Mouse (Mus musculus): ENCODE measurements around the gene Pole4. TPM values are rescaled to one million over a fixed set of nuclear protein-coding genes. Genes with fewer than 3 reads are reported as not detected.
"Not testable (repeated sequence)": the region's sequence is repeated elsewhere in the genome, so short reads cannot be mapped to it uniquely, and the experiment has no call there.

Pole4 gene
- polyA plus RNA-seq, 1 experiment from 2014 or later: 16.2 TPM

DNA sequence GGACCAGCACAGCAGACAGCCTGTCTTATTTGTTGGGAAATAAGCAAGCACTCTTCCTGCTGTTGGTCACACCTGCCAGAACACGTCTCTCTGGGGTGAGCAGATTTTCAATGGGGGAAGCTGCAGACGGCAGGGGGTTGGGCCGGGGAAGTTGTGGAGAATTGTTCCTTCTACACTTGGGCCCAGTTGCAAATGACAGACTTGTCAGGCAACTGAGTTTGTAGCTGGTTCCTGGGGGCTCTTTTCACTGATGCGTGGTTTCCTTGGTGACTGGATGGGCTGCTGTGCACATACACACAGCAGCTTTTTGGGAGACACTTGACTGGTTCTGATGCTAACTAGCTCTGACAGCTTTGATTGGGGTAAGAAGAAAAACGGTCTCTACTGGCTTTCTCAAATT lies 5.3 kb downstream of the Pole4 start:
- no peak overlapping the region for H3K27ac ChIP-seq
- H3K4me3 ChIP-seq (ENCODE audit: inconsistent target): no peak overlapping the region
- H3K79me2 ChIP-seq (ENCODE audit: inconsistent target): no peaks in the 10 kb centered on the region
- 18% methylated on average over 5 of the region's 5 CpGs for WGBS (ENCODE audit: missing documents)
- H3K36me3 ChIP-seq (ENCODE audit: inconsistent target): no peaks in the 10 kb centered on the region

DNA sequence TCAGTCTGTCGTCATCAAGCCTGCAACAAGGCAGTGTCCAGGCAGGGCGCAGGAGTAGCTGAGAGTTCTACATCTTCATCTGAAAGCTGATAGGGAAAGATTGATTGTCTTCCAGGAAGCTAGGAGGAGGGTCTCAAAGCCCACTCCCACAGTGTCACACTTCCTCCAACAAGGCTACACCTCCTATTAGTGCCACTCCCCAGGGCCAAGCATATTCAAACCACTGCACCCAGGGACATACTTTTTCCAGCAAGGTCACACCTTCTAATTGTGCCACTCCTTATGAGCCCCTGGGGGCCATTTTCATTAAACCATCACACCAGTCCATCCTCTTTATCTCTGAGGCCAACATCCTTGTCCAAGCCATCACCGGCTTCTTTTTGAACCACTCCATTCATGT lies 8.4 kb downstream of the Pole4 start:
- Histone ChIP-seq H3K4me3 (ENCODE audit: inconsistent target) (no peak overlapping the region), H3K27ac (no peak overlapping the region), H3K79me2 (ENCODE audit: inconsistent target) (no peaks in the 10 kb centered on the region), H3K36me3 (ENCODE audit: inconsistent target) (no peaks in the 10 kb centered on the region)
- 92% methylated on average over 3 of the region's 3 CpGs for WGBS (ENCODE audit: missing documents)

DNA sequence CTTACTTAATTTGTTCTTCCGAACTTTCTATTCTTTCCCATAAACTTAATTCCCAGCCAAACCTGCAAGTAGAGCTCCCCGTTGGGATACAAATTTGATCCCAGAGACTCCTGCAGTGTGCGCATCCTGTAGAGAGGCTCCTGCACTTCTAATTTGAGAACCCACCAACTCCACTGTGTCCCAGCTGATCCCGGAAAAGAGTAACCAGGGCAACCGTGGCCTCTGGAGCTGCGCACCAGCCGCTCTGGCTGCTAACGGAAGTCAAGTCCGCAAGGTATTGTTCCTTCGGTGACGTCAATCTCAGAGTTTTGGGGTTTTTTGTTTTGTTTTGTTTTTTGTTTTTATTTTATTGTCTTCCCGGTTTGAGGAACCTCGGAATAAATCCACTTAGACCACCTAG lies 10.5 kb downstream of the Pole4 start:
- WGBS (ENCODE audit: missing documents): 65% methylated on average over 13 of the region's 13 CpGs
- Histone ChIP-seq H3K36me3 (ENCODE audit: inconsistent target) (no peaks in the 10 kb centered on the region), H3K27ac (no peak overlapping the region), H3K79me2 (ENCODE audit: inconsistent target) (no peaks in the 10 kb centered on the region), H3K4me3 (ENCODE audit: inconsistent target) (no peak overlapping the region)

DNA sequence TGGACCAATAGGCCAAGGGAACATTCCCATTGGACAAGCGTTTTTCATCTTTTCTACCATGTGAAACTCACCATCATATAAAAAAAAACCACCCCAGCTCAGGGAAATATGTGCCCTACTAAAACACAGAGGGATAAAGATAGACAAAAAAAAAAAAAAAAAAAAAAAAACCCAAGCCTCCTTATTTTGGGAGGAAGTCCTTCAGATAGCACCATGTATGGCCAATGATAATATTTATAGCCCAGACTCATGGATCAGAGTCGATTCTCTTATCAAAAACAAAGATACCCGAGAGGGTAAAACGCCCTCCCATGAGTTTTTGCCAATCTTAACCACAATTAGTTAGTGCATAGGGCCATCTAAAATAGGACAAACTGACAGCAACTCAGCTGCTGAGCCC lies 15.7 kb downstream of the Pole4 start:
- no peak overlapping the region for H3K27ac ChIP-seq
- H3K4me3 ChIP-seq (ENCODE audit: inconsistent target): no peak overlapping the region
- H3K36me3 ChIP-seq (ENCODE audit: inconsistent target): no peaks in the 10 kb centered on the region
- 96% methylated on average over 4 of the region's 4 CpGs for WGBS (ENCODE audit: missing documents)
- H3K79me2 ChIP-seq (ENCODE audit: inconsistent target): no peaks in the 10 kb centered on the region

DNA sequence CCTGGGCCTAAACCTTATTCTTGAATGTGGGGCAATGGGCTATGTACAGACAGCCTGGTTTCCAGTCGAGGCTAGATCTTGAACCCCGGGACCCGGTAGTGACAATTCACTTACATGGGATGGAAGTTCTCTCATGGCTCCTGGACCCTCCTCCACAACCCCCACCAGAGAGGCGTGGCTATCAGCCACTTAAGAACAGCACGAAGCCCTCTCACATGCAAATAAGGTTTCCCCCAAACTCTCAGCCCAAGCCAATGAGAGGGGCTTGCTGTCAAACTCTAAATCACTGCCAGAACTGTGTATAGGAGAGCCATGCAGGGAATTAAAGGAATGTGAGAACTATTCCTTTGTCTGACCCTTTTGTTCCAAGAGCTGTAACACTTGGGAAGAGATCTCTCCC lies 16.6 kb downstream of the Pole4 start:
- not testable (repeated sequence) for H3K4me3 ChIP-seq (ENCODE audit: inconsistent target); H3K27ac ChIP-seq; H3K36me3 ChIP-seq (ENCODE audit: inconsistent target); H3K79me2 ChIP-seq (ENCODE audit: inconsistent target)
- whole genome bisulfite sequencing (ENCODE audit: missing documents): 87% methylated on average over 5 of the region's 5 CpGs

DNA sequence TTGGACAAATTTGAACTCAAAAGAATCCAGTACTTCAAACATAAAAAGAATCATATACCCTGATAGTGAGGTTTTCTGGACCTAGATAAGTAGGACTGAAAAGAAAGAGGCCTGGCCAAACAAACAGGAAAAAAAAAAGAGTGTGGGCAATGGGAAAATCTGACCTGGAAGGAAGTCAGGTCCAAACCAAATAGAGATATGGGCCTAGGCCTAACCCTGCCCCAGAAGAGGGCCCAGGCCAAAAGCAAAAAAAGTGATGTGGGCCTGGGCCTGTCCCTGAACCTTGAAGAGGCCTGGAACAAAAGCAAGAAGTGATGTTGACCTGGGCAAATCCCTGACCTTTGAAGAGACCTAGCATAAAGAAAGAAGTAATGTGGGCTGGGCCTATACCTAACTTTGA lies 21.0 kb downstream of the Pole4 start:
- Histone ChIP-seq H3K79me2 (ENCODE audit: inconsistent target) (no peaks in the 10 kb centered on the region), H3K36me3 (ENCODE audit: inconsistent target) (no peaks in the 10 kb centered on the region), H3K4me3 (ENCODE audit: inconsistent target) (no peak overlapping the region), H3K27ac (no peak overlapping the region)

DNA sequence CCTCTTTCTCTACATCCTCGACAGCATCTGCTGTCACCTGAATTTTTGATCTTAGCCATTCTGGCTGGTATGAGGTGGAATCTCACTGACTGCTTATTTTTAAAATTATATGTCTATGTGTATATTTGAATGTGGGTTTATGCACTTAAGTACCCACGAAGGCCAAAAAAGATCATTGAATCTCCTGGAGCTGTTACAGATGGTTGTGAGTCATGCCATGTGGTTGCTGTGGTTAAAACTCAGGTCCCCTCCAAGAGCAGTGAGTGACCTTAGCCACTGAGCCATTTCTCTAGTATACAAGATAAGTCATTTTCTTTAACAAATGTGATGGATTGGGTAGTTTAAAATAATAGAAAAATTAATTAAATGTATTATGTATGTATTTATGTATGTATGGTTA lies 25.9 kb downstream of the Pole4 start:
- H3K4me3 ChIP-seq (ENCODE audit: inconsistent target); H3K36me3 ChIP-seq (ENCODE audit: inconsistent target); H3K79me2 ChIP-seq (ENCODE audit: inconsistent target); H3K27ac ChIP-seq: not testable (repeated sequence)
- 36% methylated on average over 2 of the region's 2 CpGs for WGBS (ENCODE audit: missing documents)

DNA sequence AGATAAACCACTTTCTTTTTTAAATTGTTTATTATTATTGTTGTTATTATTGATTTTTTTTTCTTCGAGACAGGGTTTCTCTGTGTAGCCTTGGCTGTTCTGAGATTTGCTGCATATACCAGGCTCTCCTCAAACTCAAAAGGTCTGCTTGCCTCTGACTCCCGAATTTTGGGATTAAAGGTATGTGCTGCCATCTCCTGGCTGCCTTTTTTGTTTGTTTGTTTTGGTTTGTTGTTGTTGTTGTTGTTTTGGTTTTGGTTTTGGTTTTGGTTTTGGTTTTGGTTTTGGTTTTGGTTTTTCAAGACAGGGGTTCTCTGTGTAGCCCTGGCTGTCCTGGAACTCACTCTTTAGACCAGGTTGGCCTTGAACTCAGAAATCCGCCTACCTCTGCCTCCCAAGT lies 27.5 kb downstream of the Pole4 start:
- H3K4me3 ChIP-seq (ENCODE audit: inconsistent target); H3K36me3 ChIP-seq (ENCODE audit: inconsistent target); H3K79me2 ChIP-seq (ENCODE audit: inconsistent target); H3K27ac ChIP-seq: not testable (repeated sequence)
- WGBS (ENCODE audit: missing documents): 100% methylated on average over 3 of the region's 3 CpGs

DNA sequence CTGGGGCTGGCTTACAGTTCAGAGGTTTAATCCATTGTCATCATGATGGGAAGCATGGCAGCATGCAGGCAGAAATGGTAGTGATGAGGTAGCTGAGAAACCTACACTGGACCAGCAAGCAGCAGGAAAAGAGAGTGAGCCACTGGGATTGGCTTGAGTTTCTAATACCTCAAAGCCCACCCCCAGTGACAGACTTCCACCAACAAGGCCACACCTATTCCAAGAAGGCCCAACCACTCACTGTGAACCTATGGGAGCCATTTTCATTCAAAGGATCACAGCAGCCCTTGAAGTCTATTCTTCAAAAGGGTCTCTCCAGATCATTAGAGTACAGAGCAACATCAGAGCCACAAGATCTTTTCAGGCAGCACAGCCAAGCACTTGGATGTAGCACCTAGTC lies 38.7 kb downstream of the Pole4 start:
- Histone ChIP-seq H3K4me3 (ENCODE audit: inconsistent target) (no peak overlapping the region), H3K36me3 (ENCODE audit: inconsistent target) (no peaks in the 10 kb centered on the region), H3K27ac (no peak overlapping the region), H3K79me2 (ENCODE audit: inconsistent target) (no peaks in the 10 kb centered on the region)

DNA sequence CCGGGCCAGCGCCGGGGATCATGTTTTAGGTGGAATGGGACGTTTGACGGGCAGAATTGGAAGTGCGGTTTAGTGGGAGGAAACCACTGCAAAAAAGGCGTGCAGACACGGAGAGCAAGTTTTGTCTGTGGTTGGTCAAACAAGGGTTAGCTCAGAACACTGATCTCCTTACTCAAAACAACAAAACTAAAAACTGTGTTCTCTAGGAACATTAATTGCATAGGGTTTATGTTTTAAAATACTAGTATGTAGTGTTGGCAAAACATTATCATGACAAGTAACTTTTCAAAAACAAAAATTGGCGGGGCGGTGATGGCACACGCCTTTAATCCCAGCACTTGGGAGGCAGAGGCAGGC lies 52.0 kb downstream of the Pole4 start:
- whole genome bisulfite sequencing (ENCODE audit: missing documents): 25% methylated on average over 11 of the region's 11 CpGs
- 0 out of 2 replicates have a peak, but pooled peaks cover 5% of the 10 kb centered on the region for H3K36me3 ChIP-seq (ENCODE audit: inconsistent target)
- H3K27ac ChIP-seq: peak overlapping the region; percentile 69
- H3K79me2 ChIP-seq (ENCODE audit: inconsistent target): peaks cover 6% of the 10 kb centered on the region; the same call in 1 of the 2 replicates
- H3K4me3 ChIP-seq (ENCODE audit: inconsistent target): peak overlapping the region; percentile 51

DNA sequence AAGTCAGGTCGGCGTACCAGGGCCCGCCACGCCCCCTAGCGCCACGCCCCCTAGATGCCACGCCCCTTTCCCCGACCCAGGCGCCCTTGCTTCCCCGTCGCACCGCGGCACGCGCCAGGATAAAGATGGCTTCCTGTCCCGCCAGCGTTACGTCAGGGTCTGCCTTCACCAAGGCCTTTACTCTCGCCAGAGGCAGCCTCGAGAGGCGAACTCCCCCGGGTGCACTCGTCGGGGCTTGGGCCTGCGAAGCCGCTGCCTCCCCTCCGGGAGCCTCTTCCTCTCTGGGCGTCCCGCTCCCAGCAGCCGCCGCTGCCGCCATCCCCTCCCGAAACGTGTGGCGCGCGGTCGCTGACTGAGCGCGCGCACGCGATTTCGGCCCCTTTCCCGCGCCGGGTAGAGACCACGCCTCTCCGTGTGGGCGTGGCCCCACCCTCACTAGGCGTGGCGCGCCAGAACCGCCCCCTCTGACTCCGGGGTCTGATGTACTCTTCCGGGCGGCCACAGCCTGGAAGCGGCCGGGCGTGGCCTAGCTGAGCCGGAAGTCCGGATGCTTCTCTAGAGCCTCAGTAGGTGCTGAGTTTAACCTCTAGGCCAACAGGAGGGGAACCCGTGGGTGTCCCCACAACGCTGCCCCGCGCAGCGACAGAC lies 52.5 kb downstream of the Pole4 start:
- WGBS (ENCODE audit: missing documents): under 1% methylated on average over 65 of the region's 67 CpGs
- Histone ChIP-seq H3K27ac (peak overlapping the region; percentile 69), H3K4me3 (ENCODE audit: inconsistent target) (peak overlapping the region; percentile 51), H3K36me3 (ENCODE audit: inconsistent target) (0 out of 2 replicates have a peak, but pooled peaks cover 9% of the 10 kb centered on the region), H3K79me2 (ENCODE audit: inconsistent target) (peaks cover 6% of the 10 kb centered on the region; the same call in 1 of the 2 replicates)

DNA sequence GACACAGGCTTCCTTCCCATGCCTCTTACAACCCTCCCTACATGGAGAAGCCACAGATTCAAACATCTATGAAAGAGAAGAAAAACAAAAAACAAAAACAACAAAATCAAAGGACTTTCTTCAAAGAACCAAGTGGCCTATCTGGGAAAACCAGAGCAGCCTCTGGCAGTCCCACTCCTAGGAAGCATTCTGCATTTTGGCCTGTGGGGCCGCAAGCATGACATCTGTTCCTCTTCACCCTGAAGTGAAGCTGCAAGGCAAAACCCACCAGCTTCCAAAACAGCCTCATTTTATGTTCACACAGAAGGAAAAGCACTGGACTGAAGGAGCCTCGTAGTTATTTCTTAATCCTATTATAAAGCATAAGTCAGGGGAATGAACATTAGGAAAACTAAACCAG lies 56.1 kb downstream of the Pole4 start:
- Histone ChIP-seq H3K4me3 (ENCODE audit: inconsistent target) (no peak overlapping the region), H3K27ac (no peak overlapping the region), H3K79me2 (ENCODE audit: inconsistent target) (peaks cover 6% of the 10 kb centered on the region; the same call in 1 of the 2 replicates), H3K36me3 (ENCODE audit: inconsistent target) (0 out of 2 replicates have a peak, but pooled peaks cover 9% of the 10 kb centered on the region)
- 91% methylated on average over 2 of the region's 2 CpGs for WGBS (ENCODE audit: missing documents)

DNA sequence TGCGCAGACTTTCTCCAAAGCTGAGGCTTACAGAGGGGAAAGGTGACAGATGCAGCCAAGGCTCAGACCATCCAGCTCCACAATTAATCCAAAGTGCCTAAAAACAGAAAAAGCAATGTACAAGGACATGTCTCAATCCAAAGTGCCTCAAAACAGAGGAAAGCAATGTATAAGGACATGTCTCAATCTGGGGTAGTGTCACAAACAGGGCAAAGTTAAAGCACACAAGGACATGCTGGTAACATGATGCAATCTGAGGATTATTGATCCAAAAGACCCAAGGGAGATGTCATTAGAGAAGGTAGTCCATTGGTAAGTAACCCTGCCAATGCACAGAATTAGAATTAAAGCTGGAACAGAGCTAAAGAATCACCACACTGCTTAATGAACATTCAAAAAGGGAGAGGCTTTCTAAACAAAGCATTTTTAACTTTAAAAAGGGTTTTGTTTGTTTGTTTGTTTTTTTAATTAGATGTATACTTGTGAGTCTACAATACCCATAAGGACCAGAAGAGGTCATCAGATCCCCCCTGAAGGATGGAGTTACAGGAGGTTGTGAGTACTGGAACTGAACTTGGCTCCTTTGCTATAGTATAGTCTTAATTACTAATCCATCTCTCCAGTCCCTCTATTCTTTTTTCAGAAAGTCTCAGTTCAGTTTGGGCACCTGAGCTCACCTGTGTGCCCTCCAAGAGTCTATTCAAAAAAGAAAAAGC lies 57.1 kb downstream of the Pole4 start:
- Histone ChIP-seq H3K36me3 (ENCODE audit: inconsistent target) (0 out of 2 replicates have a peak, but pooled peaks cover 9% of the 10 kb centered on the region), H3K4me3 (ENCODE audit: inconsistent target) (no peak overlapping the region)
- WGBS (ENCODE audit: missing documents): 91% methylated on average over 1 of the region's 1 CpGs

DNA sequence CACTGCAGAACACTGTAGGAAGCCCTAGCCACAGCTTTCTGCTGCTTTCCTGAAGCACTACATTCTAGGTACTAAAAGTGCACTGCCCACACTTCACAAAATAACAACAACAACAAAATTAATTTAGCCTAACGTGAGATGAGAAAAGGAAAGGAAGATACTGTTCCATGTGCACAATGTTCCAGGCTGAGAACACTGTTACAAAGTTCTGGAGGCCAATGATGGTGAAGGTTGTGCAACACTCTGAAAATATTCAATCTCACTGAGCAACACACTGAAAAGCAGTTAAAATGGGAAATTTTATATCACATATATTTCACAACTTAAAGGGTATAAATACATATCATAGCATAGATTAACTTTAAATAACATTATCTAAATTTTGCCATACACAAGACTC lies 58.2 kb downstream of the Pole4 start:
- peaks cover 5% of the 10 kb centered on the region; the same call in 1 of the 2 replicates for H3K79me2 ChIP-seq (ENCODE audit: inconsistent target)
- H3K27ac ChIP-seq: no peak overlapping the region
- WGBS (ENCODE audit: missing documents): 100% methylated on average over 1 of the region's 1 CpGs
- H3K4me3 ChIP-seq (ENCODE audit: inconsistent target): no peak overlapping the region
- H3K36me3 ChIP-seq (ENCODE audit: inconsistent target): 0 out of 2 replicates have a peak, but pooled peaks cover 9% of the 10 kb centered on the region

More for the DNA sequence above, 57.1 kb downstream of the Pole4 start:
- H3K79me2 ChIP-seq (ENCODE audit: inconsistent target): peaks cover 6% of the 10 kb centered on the region; the same call in 1 of the 2 replicates
- no peak overlapping the region for H3K27ac ChIP-seq

DNA sequence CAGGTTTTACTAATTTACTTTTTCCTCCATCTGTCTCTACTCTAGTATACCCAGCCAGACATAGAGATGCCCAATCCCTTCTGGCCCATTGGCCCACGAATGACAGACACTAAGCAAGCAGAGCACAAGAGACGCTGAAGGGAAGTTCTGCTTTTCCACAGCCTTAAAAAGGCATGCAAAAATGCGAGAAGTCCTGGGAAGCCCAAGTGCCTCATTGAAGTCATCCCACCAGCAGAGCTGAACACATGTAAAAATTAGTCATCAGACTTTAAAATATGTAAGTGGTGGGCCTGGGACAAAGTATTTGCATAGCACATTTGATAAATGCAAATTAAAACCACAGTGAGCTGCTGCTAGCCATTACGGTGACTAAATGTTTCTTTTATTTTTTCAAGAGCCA lies 65.1 kb downstream of the Pole4 start:
- Histone ChIP-seq H3K79me2 (ENCODE audit: inconsistent target) (no peaks in the 10 kb centered on the region), H3K4me3 (ENCODE audit: inconsistent target) (no peak overlapping the region), H3K27ac (no peak overlapping the region), H3K36me3 (ENCODE audit: inconsistent target) (no peaks in the 10 kb centered on the region)
- 76% methylated on average over 4 of the region's 4 CpGs for WGBS (ENCODE audit: missing documents)

All from macrophage (primary cell).